Mouse (Mus musculus) liver, embryonic 11.5 days (tissue): ENCODE results near the gene Pik3cd. TPM values are rescaled to one million over a fixed set of nuclear protein-coding genes. Genes with fewer than 3 reads are reported as not detected.

Source experiments
- ATAC-seq: fragments of 200-750 bp; cut with Nextera tagmentation; replicated peaks from 2 replicates; pipeline ENCODE4 v1.8.0; 2017; ENCODE audit warnings: moderate number of reproducible peaks, mild to moderate bottlenecking, moderate TSS enrichment, moderate library complexity; ENCODE audit not compliant: low FRiP score
- DNase-seq: peaks from one replicate; pipeline ENCODE4 v3.0.0-alpha.2; 2017; ENCODE audit warnings: low spot score
- H3K27ac ChIP-seq: fragments of 300-500 bp; sonication (generic); 2 replicates; pipeline ENCODE4 v1.5.1; 2014; ENCODE audit warnings: mild to moderate bottlenecking, low read depth, low read length, control low read depth
- H3K27me3 ChIP-seq: fragments of 300-500 bp; sonication (generic); replicated peaks from 2 replicates; pipeline ENCODE4 v1.6.1; 2014; ENCODE audit warnings: low read length, mixed read lengths; ENCODE audit not compliant: control insufficient read depth, insufficient read depth
- H3K36me3 ChIP-seq: fragments of 300-500 bp; sonication (generic); 2 replicates; pipeline ENCODE4 v1.6.1; 2014; ENCODE audit warnings: mild to moderate bottlenecking, low read length, moderate library complexity, mixed read lengths; ENCODE audit not compliant: control insufficient read depth, insufficient read depth
- H3K4me1 ChIP-seq: fragments of 300-500 bp; sonication (generic); replicated peaks from 2 replicates; pipeline ENCODE4 v1.6.1; 2014; ENCODE audit warnings: low read length, mixed read lengths; ENCODE audit not compliant: control insufficient read depth, insufficient read depth
- H3K4me2 ChIP-seq: fragments of 300-500 bp; sonication (generic); 2 replicates; pipeline ENCODE4 v1.6.1; 2014; ENCODE audit warnings: mild to moderate bottlenecking, control low read depth, moderate library complexity
- H3K4me3 ChIP-seq: fragments of 300-500 bp; sonication (generic); 2 replicates; pipeline ENCODE4 v1.5.1; 2014; ENCODE audit warnings: low read depth, low read length, control low read depth
- H3K9ac ChIP-seq: fragments of 300-500 bp; sonication (generic); 2 replicates; pipeline ENCODE4 v1.6.1; 2014; ENCODE audit warnings: low read depth, low read length, control low read depth
- H3K9me3 ChIP-seq: fragments of 300-500 bp; sonication (generic); 2 replicates; pipeline ENCODE4 v1.6.1; 2016; ENCODE audit warnings: low read length, inconsistent platforms, mixed read lengths; ENCODE audit not compliant: control insufficient read depth
- WGBS: fragments of 180-500 bp; shearing (Covaris S2); extraction: QIAGEN DNeasy Blood & Tissue Kit; methylation state at CpG from one replicate; pipeline ENCODE4 v1.1.7; 2014; 5-methylcytosine and 5-hydroxymethylcytosine counted together
- polyA plus RNA-seq: library from polyadenylated mRNA; unstranded; fragments of >200 nt; fragmentation: Nextera tagmentation; extraction: Ambion mirVana; gene quantifications from 2 replicates; pipeline ENCODE4 v1.2.1, GENCODE M21; 2014

Pik3cd gene
- polyA plus RNA-seq, 1 experiment from 2014 or later, result 12.6 TPM

GRCm38 (mm10) chr4:149634966-149635365 lies 67.4 kb downstream of the Pik3cd start:
- no peak overlapping the region for H3K4me3 ChIP-seq
- no peaks in the 10 kb centered on the region for H3K27me3 ChIP-seq
- H3K36me3 ChIP-seq, result no peaks in the 10 kb centered on the region; the same call in 1 of the 2 replicates
- H3K4me2 ChIP-seq, result no peak overlapping the region
- no peaks in the 10 kb centered on the region for H3K4me1 ChIP-seq
- no peak overlapping the region for H3K27ac ChIP-seq
- ATAC-seq (no peak), DNase-seq (no peak)
- no peak overlapping the region for H3K9ac ChIP-seq
- WGBS, result 72% methylated on average over 11 of the region's 11 CpGs
- H3K9me3 ChIP-seq, result no peaks in the 10 kb centered on the region

GRCm38 (mm10) chr4:149634157-149634556 lies 68.2 kb downstream of the Pik3cd start:
- Histone ChIP-seq H3K27ac (no peak overlapping the region), H3K27me3 (no peaks in the 10 kb centered on the region), H3K4me2 (no peak overlapping the region), H3K9ac (0 out of 2 replicates have a peak overlapping the region, but pooled peaks have one; percentile 16), H3K4me3 (no peak overlapping the region), H3K36me3 (no peaks in the 10 kb centered on the region; the same call in 1 of the 2 replicates), H3K4me1 (no peaks in the 10 kb centered on the region), H3K9me3 (no peaks in the 10 kb centered on the region)
- 63% methylated on average over 1 of the region's 1 CpGs for WGBS
- no peak for ATAC-seq
- DNase-seq, result no peak

GRCm38 (mm10) chr4:149632670-149633307 lies 69.6 kb downstream of the Pik3cd start:
- no peaks in the 10 kb centered on the region; the same call in 1 of the 2 replicates for H3K36me3 ChIP-seq
- H3K4me1 ChIP-seq, result no peaks in the 10 kb centered on the region
- 85% methylated on average over 9 of the region's 9 CpGs for WGBS
- H3K27me3 ChIP-seq, result no peaks in the 10 kb centered on the region
- ATAC-seq (peak; percentile 78), DNase-seq (no peak)
- H3K9me3 ChIP-seq, result no peaks in the 10 kb centered on the region
- H3K9ac ChIP-seq, result no peak overlapping the region
- H3K4me2 ChIP-seq, result no peak overlapping the region
- H3K4me3 ChIP-seq, result no peak overlapping the region
- no peak overlapping the region for H3K27ac ChIP-seq

GRCm38 (mm10) chr4:149628810-149629209 lies 73.6 kb downstream of the Pik3cd start:
- ATAC-seq (no peak), DNase-seq (no peak)
- no peak overlapping the region for H3K4me2 ChIP-seq
- H3K36me3 ChIP-seq, result no peaks in the 10 kb centered on the region; the same call in 1 of the 2 replicates
- H3K9ac ChIP-seq, result no peak overlapping the region
- H3K27me3 ChIP-seq, result no peaks in the 10 kb centered on the region
- no peak overlapping the region for H3K27ac ChIP-seq
- no peak overlapping the region for H3K4me3 ChIP-seq
- 90% methylated on average over 9 of the region's 9 CpGs for WGBS
- no peaks in the 10 kb centered on the region for H3K4me1 ChIP-seq
- H3K9me3 ChIP-seq, result no peaks in the 10 kb centered on the region

DNA sequence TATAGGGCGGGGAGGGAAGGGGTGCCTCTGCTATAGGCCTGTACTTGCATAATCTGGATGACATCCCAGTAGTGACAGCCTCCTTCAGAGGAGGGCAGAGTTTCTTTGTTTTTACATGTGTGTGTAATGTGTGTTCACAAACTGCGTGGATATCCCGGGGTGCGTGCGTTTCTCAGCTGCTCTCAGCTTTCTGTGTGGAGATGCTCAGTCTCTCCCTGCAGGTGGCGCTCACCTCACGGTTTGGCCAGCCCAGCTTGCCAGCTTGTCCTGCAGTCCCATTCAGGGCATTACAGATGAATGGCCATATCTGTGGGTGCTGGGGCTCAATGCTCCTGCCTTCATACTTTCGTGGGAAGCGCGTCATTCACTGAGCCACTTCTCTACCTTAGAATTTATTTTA lies 74.0 kb downstream of the Pik3cd start:
- Histone ChIP-seq H3K27me3 (no peaks in the 10 kb centered on the region), H3K27ac (no peak overlapping the region), H3K9ac (no peak overlapping the region), H3K4me2 (no peak overlapping the region), H3K9me3 (no peaks in the 10 kb centered on the region), H3K36me3 (no peaks in the 10 kb centered on the region; the same call in 1 of the 2 replicates), H3K4me1 (no peaks in the 10 kb centered on the region), H3K4me3 (no peak overlapping the region)
- DNase-seq, result no peak
- 69% methylated on average over 10 of the region's 10 CpGs for WGBS
- no peak for ATAC-seq

- DNase-seq (no peak), ATAC-seq (no peak)
- Histone ChIP-seq H3K27ac (no peak overlapping the region), H3K36me3 (no peaks in the 10 kb centered on the region), H3K9me3 (no peaks in the 10 kb centered on the region), H3K4me1 (no peaks in the 10 kb centered on the region), H3K27me3 (no peaks in the 10 kb centered on the region), H3K9ac (no peak overlapping the region), H3K4me2 (no peak overlapping the region), H3K4me3 (no peak overlapping the region)
- WGBS, result 86% methylated on average over 17 of the region's 17 CpGs
These were observed 75.6 kb downstream of the Pik3cd start for GRCm38 (mm10) chr4:149626809-149627208.

DNA sequence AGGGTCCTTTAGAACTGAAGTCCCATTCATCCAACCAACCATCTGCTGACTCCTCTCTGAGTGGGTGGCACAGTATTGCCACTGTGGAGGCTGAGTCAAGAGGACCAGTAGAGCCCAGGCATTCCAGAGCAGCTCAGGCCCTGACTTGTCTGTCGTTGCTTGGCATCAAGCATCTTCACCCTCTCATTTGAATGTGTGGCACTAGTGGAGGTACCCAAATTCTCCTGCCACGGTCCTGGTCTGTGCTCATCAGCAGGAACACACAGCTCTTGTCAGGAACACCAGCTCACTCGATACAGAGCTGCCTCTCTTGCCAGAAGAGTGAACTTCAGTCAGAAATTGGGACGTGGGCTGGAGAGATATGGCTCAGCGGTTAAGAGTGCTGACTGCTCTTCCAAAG lies 78.7 kb downstream of the Pik3cd start:
- no peaks in the 10 kb centered on the region for H3K4me1 ChIP-seq
- no peak overlapping the region for H3K4me3 ChIP-seq
- H3K27me3 ChIP-seq, result no peaks in the 10 kb centered on the region
- no peak overlapping the region for H3K4me2 ChIP-seq
- DNase-seq (no peak), ATAC-seq (no peak)
- no peak overlapping the region for H3K9ac ChIP-seq
- no peaks in the 10 kb centered on the region for H3K36me3 ChIP-seq
- 75% methylated on average over 5 of the region's 5 CpGs for WGBS
- no peaks in the 10 kb centered on the region for H3K9me3 ChIP-seq
- H3K27ac ChIP-seq, result no peak overlapping the region

GRCm38 (mm10) chr4:149621286-149621685 lies 81.1 kb downstream of the Pik3cd start:
- Histone ChIP-seq H3K27me3 (no peaks in the 10 kb centered on the region), H3K4me2 (no peak overlapping the region), H3K4me3 (no peak overlapping the region), H3K9me3 (no peaks in the 10 kb centered on the region), H3K36me3 (no peaks in the 10 kb centered on the region), H3K9ac (no peak overlapping the region), H3K4me1 (no peaks in the 10 kb centered on the region), H3K27ac (no peak overlapping the region)
- 65% methylated on average over 4 of the region's 4 CpGs for WGBS
- DNase-seq (no peak), ATAC-seq (no peak)

- Histone ChIP-seq H3K9ac (no peak overlapping the region), H3K36me3 (no peaks in the 10 kb centered on the region), H3K4me2 (no peak overlapping the region), H3K27ac (no peak overlapping the region), H3K4me1 (no peaks in the 10 kb centered on the region), H3K4me3 (no peak overlapping the region), H3K27me3 (no peaks in the 10 kb centered on the region), H3K9me3 (no peaks in the 10 kb centered on the region)
- ATAC-seq (no peak), DNase-seq (no peak)
- 60% methylated on average over 8 of the region's 8 CpGs for WGBS
These were observed 82.4 kb downstream of the Pik3cd start for GRCm38 (mm10) chr4:149619988-149620387.
